Mouse (Mus musculus) testis, adult 2 months (tissue): ENCODE data around the gene Ephx3. TPM values are rescaled to one million over a fixed set of nuclear protein-coding genes. Genes with fewer than 3 reads are reported as not detected.

ENCODE experiments used
- H3K27ac ChIP-seq: fragments of 200-500 bp; 2 replicates; pipeline ENCODE4 v1.5.1; 2012; ENCODE audit warnings: low read depth, low read length; ENCODE audit not compliant: control insufficient read depth, insufficient read depth
- H3K27me3 ChIP-seq: fragments of 200-500 bp; 2 replicates; pipeline ENCODE4 v1.6.1; 2012; ENCODE audit warnings: mild to moderate bottlenecking, low read length, moderate library complexity; ENCODE audit not compliant: control insufficient read depth, insufficient read depth
- H3K36me3 ChIP-seq: fragments of 200-500 bp; 2 replicates; pipeline ENCODE4 v1.6.1; 2012; ENCODE audit warnings: mild to moderate bottlenecking, low read length; ENCODE audit not compliant: control insufficient read depth, insufficient read depth
- H3K4me1 ChIP-seq: fragments of 200-500 bp; 2 replicates; pipeline ENCODE4 v1.6.1; 2012; ENCODE audit warnings: low read length; ENCODE audit not compliant: control insufficient read depth, insufficient read depth
- H3K4me3 ChIP-seq: fragments of 200-500 bp; 2 replicates; pipeline ENCODE4 v1.5.1; 2012; ENCODE audit warnings: low read depth, mild to moderate bottlenecking, low read length, moderate library complexity, mixed read lengths; ENCODE audit not compliant: control insufficient read depth
- CTCF ChIP-seq: fragments of 200-500 bp; IDR thresholded peaks from 2 replicates; pipeline ENCODE4 v1.5.1; 2012; ENCODE audit warnings: low read depth, mild to moderate bottlenecking, inconsistent platforms, low read length, moderate library complexity; ENCODE audit not compliant: control insufficient read depth, insufficient read depth, insufficient replicate concordance
- POLR2A ChIP-seq: fragments of 200-500 bp; IDR thresholded peaks from 2 replicates; pipeline ENCODE4 v1.6.1; 2012; ENCODE audit warnings: low read depth, mild to moderate bottlenecking, inconsistent platforms, low read length, moderate library complexity; ENCODE audit not compliant: control insufficient read depth
- polyA plus RNA-seq: library from polyadenylated mRNA; depleted of rRNA; stranded (reverse); fragments of >200 nt; gene quantifications from 2 replicates; pipeline ENCODE4 v1.2.3, GENCODE M21; 2012; rRNA removed

The Ephx3 gene
- polyA plus RNA-seq, 1 experiment: 0.10 TPM

DNA sequence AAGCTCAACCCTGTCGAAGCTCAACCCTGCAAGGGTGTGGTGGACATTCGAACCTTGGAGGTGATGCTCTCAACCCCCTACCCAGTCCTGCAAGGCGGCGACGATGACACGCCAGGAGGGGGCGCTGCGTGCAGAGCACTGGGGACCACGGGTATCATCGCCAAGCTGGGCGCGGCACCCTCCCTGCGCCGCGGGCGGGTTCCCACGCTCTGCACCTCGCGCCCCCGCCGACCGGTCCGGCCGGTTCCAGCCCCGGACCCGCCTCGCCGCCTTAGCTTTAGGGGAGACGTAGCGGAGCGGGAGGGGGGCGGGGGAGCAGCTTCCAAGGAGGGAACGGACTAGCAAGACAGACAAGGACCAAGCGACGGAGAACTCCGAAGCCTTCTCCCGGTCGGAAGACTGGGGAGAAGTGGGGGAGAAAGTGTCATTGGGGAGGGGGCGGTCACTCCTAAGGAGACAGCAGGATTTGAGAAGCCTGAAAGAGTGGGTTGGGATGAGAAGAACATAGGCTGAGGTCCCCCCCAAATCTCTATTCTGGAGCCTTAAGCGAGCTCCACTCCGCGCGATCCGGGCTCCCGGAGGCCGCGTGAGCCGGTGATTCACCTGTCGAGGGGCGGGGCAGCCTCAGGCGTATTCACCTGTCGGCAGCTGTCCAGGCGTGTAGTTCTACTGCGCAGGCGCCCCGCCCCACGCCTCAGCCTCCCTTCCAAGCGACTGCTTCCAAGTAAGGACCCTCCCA lies 27.1 kb downstream of the Ephx3 start:
- H3K27me3 ChIP-seq: no peaks in the 10 kb centered on the region
- H3K36me3 ChIP-seq: no peaks in the 10 kb centered on the region
- no peak overlapping the region for H3K27ac ChIP-seq
- peaks cover 17% of the 10 kb centered on the region for H3K4me1 ChIP-seq
- peak overlapping the region; percentile 54 for H3K4me3 ChIP-seq
- TF ChIP-seq POLR2A (no peak), CTCF (peak; percentile 75; the same call in 1 of the 2 replicates)

DNA sequence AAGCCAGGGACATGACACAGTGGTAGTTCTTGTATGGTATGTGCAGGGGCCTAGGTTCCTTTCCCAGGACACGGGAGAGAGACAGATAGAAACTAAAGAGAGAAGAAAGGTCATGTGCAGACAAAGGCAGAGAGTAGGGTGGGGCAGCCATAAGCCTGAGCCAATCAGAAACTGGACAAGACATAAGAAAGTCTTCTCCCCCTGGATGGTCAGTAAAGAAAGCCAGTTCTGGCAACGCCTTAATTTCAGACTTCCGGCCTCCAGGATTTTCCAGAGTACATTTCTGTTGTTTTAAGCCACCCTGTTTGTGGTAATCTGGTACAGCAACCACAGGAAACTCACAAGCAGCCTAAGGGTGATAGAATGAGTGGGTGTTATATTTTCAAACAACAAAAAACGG lies 28.5 kb downstream of the Ephx3 start:
- H3K36me3 ChIP-seq: no peaks in the 10 kb centered on the region
- H3K4me1 ChIP-seq: peaks cover 14% of the 10 kb centered on the region
- no peak overlapping the region for H3K4me3 ChIP-seq
- no peak overlapping the region for H3K27ac ChIP-seq
- no peak for TF ChIP-seq CTCF
- no peak for TF ChIP-seq POLR2A
- no peaks in the 10 kb centered on the region for H3K27me3 ChIP-seq

DNA sequence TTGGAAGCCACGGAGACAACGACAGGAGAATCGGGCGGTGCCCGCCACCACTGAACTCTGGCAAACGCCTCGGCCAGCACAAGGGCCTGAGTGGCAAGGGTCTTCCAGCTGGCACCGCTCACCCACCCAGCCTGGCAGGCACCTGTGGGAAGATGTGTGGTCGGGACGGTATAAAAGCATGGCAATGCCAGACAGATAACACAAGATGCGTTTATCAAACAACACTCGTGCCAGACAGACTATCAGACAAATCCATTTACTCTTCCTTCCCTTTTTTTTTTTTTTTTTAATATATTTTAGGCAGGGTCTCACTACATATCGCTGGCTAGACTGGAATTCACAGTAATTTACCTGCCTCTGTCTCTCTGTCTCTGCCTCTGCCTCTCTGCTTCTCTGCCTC lies 30.5 kb downstream of the Ephx3 start:
- TF ChIP-seq POLR2A (no peak), CTCF (no peak)
- H3K27ac ChIP-seq: no peak overlapping the region
- H3K4me3 ChIP-seq: no peak overlapping the region
- H3K4me1 ChIP-seq: peaks cover 10% of the 10 kb centered on the region
- no peaks in the 10 kb centered on the region for H3K36me3 ChIP-seq
- H3K27me3 ChIP-seq: no peaks in the 10 kb centered on the region

DNA sequence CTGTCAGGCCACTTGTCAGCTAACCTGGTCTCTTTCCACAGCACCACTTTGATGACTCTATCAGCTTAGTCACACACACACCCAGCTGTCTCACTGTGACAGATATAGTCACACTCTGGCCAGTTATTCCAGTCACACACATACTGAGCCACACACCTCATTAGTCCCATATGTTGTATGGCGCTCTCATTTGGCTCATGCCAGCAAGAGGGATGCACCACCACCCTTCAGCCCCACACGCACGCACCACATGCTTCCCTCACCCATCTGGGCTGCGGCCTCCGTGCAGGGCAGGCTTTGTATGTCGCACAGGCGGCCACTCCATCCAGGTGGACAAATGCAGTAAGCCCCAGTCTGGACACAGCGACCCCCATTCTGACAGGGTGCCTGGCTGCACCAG lies 42.6 kb downstream of the Ephx3 start:
- no peaks in the 10 kb centered on the region for H3K36me3 ChIP-seq
- no peak overlapping the region for H3K4me3 ChIP-seq
- peaks cover 7% of the 10 kb centered on the region for H3K4me1 ChIP-seq
- no peak overlapping the region for H3K27ac ChIP-seq
- no peak for TF ChIP-seq POLR2A
- no peak for TF ChIP-seq CTCF
- H3K27me3 ChIP-seq: no peaks in the 10 kb centered on the region

DNA sequence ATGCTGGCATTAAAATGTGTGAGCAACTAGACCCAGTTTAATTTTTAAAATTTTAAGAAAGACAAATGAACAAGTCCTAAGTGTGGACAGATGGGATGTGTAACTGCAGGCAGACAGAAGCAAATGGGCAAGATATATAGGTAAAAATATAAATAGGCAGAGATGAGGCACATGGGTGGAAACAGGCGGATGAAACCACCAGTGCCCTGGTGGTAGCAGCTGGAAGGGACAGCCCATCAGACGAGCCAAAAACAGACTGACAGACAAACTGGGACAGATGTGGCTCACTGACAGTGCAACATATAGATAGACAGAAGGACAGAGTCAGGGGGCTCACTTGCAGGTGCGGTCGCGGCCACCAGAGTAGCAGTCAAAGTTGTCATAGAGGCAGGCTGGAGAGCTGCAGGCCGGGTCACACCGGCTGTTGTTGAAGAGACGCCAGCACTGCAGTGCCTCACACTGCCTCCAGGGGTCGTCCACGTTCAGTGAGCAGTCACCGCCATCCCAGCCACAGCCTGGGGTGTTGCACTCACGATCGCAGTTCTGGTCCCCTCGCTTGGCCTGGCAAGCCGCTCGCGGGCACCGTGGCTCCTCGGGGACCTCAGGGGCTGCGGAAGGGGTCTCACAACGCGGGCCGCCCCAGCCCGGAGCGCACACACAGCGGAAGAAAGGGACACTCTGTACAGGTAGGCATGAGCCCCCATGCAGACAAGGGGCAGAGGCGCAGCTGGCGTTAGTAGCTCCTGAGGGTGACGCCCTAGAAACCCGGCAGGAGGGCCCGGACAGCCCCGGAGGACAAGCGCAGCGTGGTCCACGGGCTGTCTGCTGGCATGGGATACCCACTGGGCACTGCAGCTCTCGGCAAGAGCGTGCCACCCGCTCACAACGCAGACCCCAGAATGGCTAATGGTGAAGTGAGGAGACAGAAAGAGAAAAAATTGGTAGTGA lies 46.2 kb downstream of the Ephx3 start:
- Histone ChIP-seq H3K27ac (no peak overlapping the region), H3K36me3 (no peaks in the 10 kb centered on the region), H3K27me3 (no peaks in the 10 kb centered on the region), H3K4me3 (peak overlapping the region; percentile 70), H3K4me1 (peaks cover 13% of the 10 kb centered on the region)
- TF ChIP-seq CTCF: peak; percentile 86; the same call in 1 of the 2 replicates
- TF ChIP-seq POLR2A: no peak

DNA sequence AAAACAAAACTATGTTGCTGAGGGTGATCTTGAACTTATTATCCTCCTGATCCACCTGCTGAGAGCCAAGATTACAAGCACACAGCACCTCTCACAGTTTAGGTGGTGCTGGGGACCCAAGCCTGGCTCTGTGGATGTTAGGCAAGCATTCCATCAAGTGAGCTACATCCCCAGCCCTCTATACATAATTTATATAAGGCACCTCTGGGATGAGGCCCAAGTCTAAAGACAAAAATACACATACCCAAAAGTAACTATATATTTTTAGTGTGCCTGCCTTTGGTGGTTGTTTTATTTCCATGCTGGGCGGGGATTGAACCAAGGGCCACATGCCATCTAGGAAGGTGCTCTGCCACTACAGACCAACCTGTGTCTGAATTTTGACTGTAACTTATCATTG lies 47.1 kb downstream of the Ephx3 start:
- Histone ChIP-seq H3K4me1 (peaks cover 13% of the 10 kb centered on the region), H3K27me3 (no peaks in the 10 kb centered on the region), H3K36me3 (no peaks in the 10 kb centered on the region), H3K4me3 (no peak overlapping the region), H3K27ac (no peak overlapping the region)
- TF ChIP-seq POLR2A (no peak), CTCF (no peak)

Other genes starting within 250 kb of the Ephx3 start
- 6.7 and 7.2 TPM in 2 replicates for gene Rrp1b, start 153.4 kb downstream of the Ephx3 start, polyA plus RNA-seq
- 32.3 and 34.3 TPM in 2 replicates for gene Hsf2bp, start 153.2 kb downstream of the Ephx3 start, polyA plus RNA-seq
- gene Notch3, start 22.7 kb downstream of the Ephx3 start, polyA plus RNA-seq: 1.5 and 1.7 TPM in 2 replicates
- gene Brd4, start 95.2 kb upstream of the Ephx3 start, polyA plus RNA-seq: 17.3 and 17.6 TPM in 2 replicates
- 39.3 and 43.5 TPM in 2 replicates for gene Akap8, start 131.7 kb upstream of the Ephx3 start, polyA plus RNA-seq
- 107 and 129 TPM in 2 replicates for gene Akap8l, start 161.1 kb upstream of the Ephx3 start, polyA plus RNA-seq
- 25.2 and 26.3 TPM in 2 replicates for gene Wiz, start 199.9 kb upstream of the Ephx3 start, polyA plus RNA-seq
- 3.7 and 5.3 TPM in 2 replicates for gene Rasal3, start 214.0 kb upstream of the Ephx3 start, polyA plus RNA-seq
- gene Pglyrp2, start 234.6 kb upstream of the Ephx3 start, polyA plus RNA-seq: 2.0 and 2.4 TPM in 2 replicates